Mouse (Mus musculus): Measurements from ENCODE around the gene Nip7.
"Not testable (repeated sequence)": the region's sequence is repeated elsewhere in the genome, so short reads cannot be mapped to it uniquely, and the experiment has no call there.

DNA sequence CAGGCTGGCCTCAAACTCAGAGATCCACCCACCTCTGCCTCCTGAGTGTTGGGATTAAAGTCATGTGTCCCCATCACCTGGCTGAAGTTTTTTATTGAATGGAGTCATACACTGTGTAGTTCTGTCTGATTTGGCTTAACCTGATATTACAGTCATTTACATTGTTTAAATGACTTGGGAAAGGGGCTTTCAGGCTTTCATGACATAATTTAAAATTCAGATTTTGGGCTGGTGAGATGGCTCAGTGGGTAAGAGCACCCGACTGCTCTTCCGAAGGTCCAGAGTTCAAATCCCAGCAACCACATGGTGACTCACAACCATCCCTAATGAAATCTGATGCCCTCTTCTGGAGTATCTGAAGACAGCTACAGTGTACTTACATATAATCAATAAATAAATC, 23.1 kb upstream of the Nip7 start:
- not testable (repeated sequence) for TF ChIP-seq POLR2A (IDR thresholded peaks at IDR 0.05; ENCODE audit: extremely low read depth, insufficient read depth, low read length); CTCF (IDR thresholded peaks at IDR 0.05; ENCODE audit: low read depth, low read length)

All from liver, adult 2 months (tissue).